Mouse (Mus musculus): Measurements from ENCODE around the gene Ksr2. TPM values are rescaled to one million over a fixed set of nuclear protein-coding genes. Genes with fewer than 3 reads are reported as not detected.

Gene Ksr2
- polyA plus RNA-seq, 1 experiment from 2014 or later = 7.5 TPM

- Histone ChIP-seq H3K27ac (ENCODE audit: low read length) (no peak overlapping the region), H3K9me3 (ENCODE audit: control insufficient read depth, low read length) (no peaks in the 10 kb centered on the region), H3K4me2 (ENCODE audit: low read length) (no peak overlapping the region), H3K4me1 (replicated peaks; ENCODE audit: control insufficient read depth, insufficient read depth, low read length) (peaks cover 7% of the 10 kb centered on the region; the same call in 1 of the 2 replicates), H3K36me3 (ENCODE audit: control insufficient read depth, insufficient read depth) (0 out of 2 replicates have a peak, but pooled peaks cover 4% of the 10 kb centered on the region), H3K4me3 (replicated peaks; ENCODE audit: low read length) (no peak overlapping the region), H3K27me3 (replicated peaks; ENCODE audit: control insufficient read depth, insufficient read depth, low read length) (no peaks in the 10 kb centered on the region), H3K9ac (replicated peaks; ENCODE audit: low read depth, low read length) (no peak overlapping the region)
- 4% methylated on average over 12 of the region's 12 CpGs for WGBS
- ATAC-seq = peak; percentile 65
These were observed 344.1 kb downstream of the Ksr2 start for GRCm38 (mm10) chr5:117757696-117758482.

- no peaks in the 10 kb centered on the region for H3K27me3 ChIP-seq (replicated peaks; ENCODE audit: control insufficient read depth, insufficient read depth, low read length)
- WGBS = 74% methylated on average over 9 of the region's 9 CpGs
- H3K4me3 ChIP-seq (replicated peaks; ENCODE audit: low read length) = no peak overlapping the region
- H3K36me3 ChIP-seq (ENCODE audit: control insufficient read depth, insufficient read depth) = 0 out of 2 replicates have a peak, but pooled peaks cover 4% of the 10 kb centered on the region
- H3K9ac ChIP-seq (replicated peaks; ENCODE audit: low read depth, low read length) = no peak overlapping the region
- no peak overlapping the region for H3K4me2 ChIP-seq (ENCODE audit: low read length)
- no peak overlapping the region for H3K27ac ChIP-seq (ENCODE audit: low read length)
- no peak for ATAC-seq
- H3K9me3 ChIP-seq (ENCODE audit: control insufficient read depth, low read length) = no peaks in the 10 kb centered on the region
- peaks cover 7% of the 10 kb centered on the region; the same call in 1 of the 2 replicates for H3K4me1 ChIP-seq (replicated peaks; ENCODE audit: control insufficient read depth, insufficient read depth, low read length)
These were observed 347.5 kb downstream of the Ksr2 start for GRCm38 (mm10) chr5:117761181-117761832.

GRCm38 (mm10) chr5:117764496-117764895 lies 350.7 kb downstream of the Ksr2 start:
- H3K9ac ChIP-seq (replicated peaks; ENCODE audit: low read depth, low read length) = no peak overlapping the region
- no peaks in the 10 kb centered on the region for H3K4me1 ChIP-seq (replicated peaks; ENCODE audit: control insufficient read depth, insufficient read depth, low read length)
- no peak overlapping the region for H3K4me2 ChIP-seq (ENCODE audit: low read length)
- H3K36me3 ChIP-seq (ENCODE audit: control insufficient read depth, insufficient read depth) = 0 out of 2 replicates have a peak, but pooled peaks cover 4% of the 10 kb centered on the region
- no peak for ATAC-seq
- H3K4me3 ChIP-seq (replicated peaks; ENCODE audit: low read length) = no peak overlapping the region
- H3K27ac ChIP-seq (ENCODE audit: low read length) = no peak overlapping the region
- H3K27me3 ChIP-seq (replicated peaks; ENCODE audit: control insufficient read depth, insufficient read depth, low read length) = no peaks in the 10 kb centered on the region
- no peaks in the 10 kb centered on the region for H3K9me3 ChIP-seq (ENCODE audit: control insufficient read depth, low read length)
- WGBS = 85% methylated on average over 9 of the region's 9 CpGs

GRCm38 (mm10) chr5:117779175-117779574 lies 365.4 kb downstream of the Ksr2 start:
- Histone ChIP-seq H3K36me3 (ENCODE audit: control insufficient read depth, insufficient read depth) (no peaks in the 10 kb centered on the region), H3K4me1 (replicated peaks; ENCODE audit: control insufficient read depth, insufficient read depth, low read length) (no peaks in the 10 kb centered on the region), H3K27me3 (replicated peaks; ENCODE audit: control insufficient read depth, insufficient read depth, low read length) (no peaks in the 10 kb centered on the region), H3K4me2 (ENCODE audit: low read length) (no peak overlapping the region), H3K4me3 (replicated peaks; ENCODE audit: low read length) (no peak overlapping the region), H3K9me3 (ENCODE audit: control insufficient read depth, low read length) (no peaks in the 10 kb centered on the region), H3K27ac (ENCODE audit: low read length) (no peak overlapping the region), H3K9ac (replicated peaks; ENCODE audit: low read depth, low read length) (no peak overlapping the region)
- ATAC-seq = no peak
- 58% methylated on average over 11 of the region's 11 CpGs for WGBS

- Histone ChIP-seq H3K4me1 (replicated peaks; ENCODE audit: control insufficient read depth, insufficient read depth, low read length) (no peaks in the 10 kb centered on the region), H3K27ac (ENCODE audit: low read length) (no peak within 1 kb of the TSS), H3K27me3 (replicated peaks; ENCODE audit: control insufficient read depth, insufficient read depth, low read length) (no peaks in the 10 kb centered on the region), H3K9ac (replicated peaks; ENCODE audit: low read depth, low read length) (no peak within 1 kb of the TSS), H3K36me3 (ENCODE audit: control insufficient read depth, insufficient read depth) (no peaks in the 10 kb centered on the region), H3K4me2 (ENCODE audit: low read length) (no peak within 1 kb of the TSS), H3K9me3 (ENCODE audit: control insufficient read depth, low read length) (no peaks in the 10 kb centered on the region), H3K4me3 (replicated peaks; ENCODE audit: low read length) (no peak within 1 kb of the TSS)
- ATAC-seq = no peak
- 17% methylated on average over 10 of the region's 10 CpGs for WGBS
These were observed 366.9 kb downstream of the Ksr2 start, which contains the start of gene Nos1 for GRCm38 (mm10) chr5:117780681-117781080. Gene Nos1 (plus strand): TSS chr5:117781032.

- Histone ChIP-seq H3K27ac (ENCODE audit: low read length) (no peak overlapping the region), H3K4me2 (ENCODE audit: low read length) (no peak overlapping the region), H3K4me3 (replicated peaks; ENCODE audit: low read length) (no peak overlapping the region), H3K27me3 (replicated peaks; ENCODE audit: control insufficient read depth, insufficient read depth, low read length) (no peaks in the 10 kb centered on the region), H3K36me3 (ENCODE audit: control insufficient read depth, insufficient read depth) (no peaks in the 10 kb centered on the region), H3K9ac (replicated peaks; ENCODE audit: low read depth, low read length) (no peak overlapping the region), H3K9me3 (ENCODE audit: control insufficient read depth, low read length) (no peaks in the 10 kb centered on the region), H3K4me1 (replicated peaks; ENCODE audit: control insufficient read depth, insufficient read depth, low read length) (no peaks in the 10 kb centered on the region)
- 60% methylated on average over 6 of the region's 6 CpGs for WGBS
- no peak for ATAC-seq
These were observed 367.4 kb downstream of the Ksr2 start for GRCm38 (mm10) chr5:117781178-117781577.

- no peaks in the 10 kb centered on the region for H3K4me1 ChIP-seq (replicated peaks; ENCODE audit: control insufficient read depth, insufficient read depth, low read length)
- no peak overlapping the region for H3K27ac ChIP-seq (ENCODE audit: low read length)
- H3K9ac ChIP-seq (replicated peaks; ENCODE audit: low read depth, low read length) = no peak overlapping the region
- no peaks in the 10 kb centered on the region for H3K9me3 ChIP-seq (ENCODE audit: control insufficient read depth, low read length)
- H3K4me2 ChIP-seq (ENCODE audit: low read length) = no peak overlapping the region
- no peak overlapping the region for H3K4me3 ChIP-seq (replicated peaks; ENCODE audit: low read length)
- no peak for ATAC-seq
- no peaks in the 10 kb centered on the region for H3K27me3 ChIP-seq (replicated peaks; ENCODE audit: control insufficient read depth, insufficient read depth, low read length)
- WGBS = 83% methylated on average over 6 of the region's 6 CpGs
- no peaks in the 10 kb centered on the region for H3K36me3 ChIP-seq (ENCODE audit: control insufficient read depth, insufficient read depth)
These were observed 376.3 kb downstream of the Ksr2 start for GRCm38 (mm10) chr5:117790071-117790470.

GRCm38 (mm10) chr5:117791875-117792274 lies 378.1 kb downstream of the Ksr2 start:
- Histone ChIP-seq H3K4me3 (replicated peaks; ENCODE audit: low read length) (no peak overlapping the region), H3K9me3 (ENCODE audit: control insufficient read depth, low read length) (no peaks in the 10 kb centered on the region), H3K36me3 (ENCODE audit: control insufficient read depth, insufficient read depth) (no peaks in the 10 kb centered on the region), H3K27me3 (replicated peaks; ENCODE audit: control insufficient read depth, insufficient read depth, low read length) (no peaks in the 10 kb centered on the region), H3K4me2 (ENCODE audit: low read length) (no peak overlapping the region), H3K4me1 (replicated peaks; ENCODE audit: control insufficient read depth, insufficient read depth, low read length) (no peaks in the 10 kb centered on the region), H3K27ac (ENCODE audit: low read length) (no peak overlapping the region), H3K9ac (replicated peaks; ENCODE audit: low read depth, low read length) (no peak overlapping the region)
- WGBS = 72% methylated on average over 14 of the region's 14 CpGs
- ATAC-seq = no peak

- Histone ChIP-seq H3K4me1 (replicated peaks; ENCODE audit: control insufficient read depth, insufficient read depth, low read length) (no peaks in the 10 kb centered on the region), H3K36me3 (ENCODE audit: control insufficient read depth, insufficient read depth) (no peaks in the 10 kb centered on the region), H3K27ac (ENCODE audit: low read length) (no peak overlapping the region), H3K4me2 (ENCODE audit: low read length) (no peak overlapping the region), H3K4me3 (replicated peaks; ENCODE audit: low read length) (no peak overlapping the region), H3K9ac (replicated peaks; ENCODE audit: low read depth, low read length) (no peak overlapping the region), H3K9me3 (ENCODE audit: control insufficient read depth, low read length) (no peaks in the 10 kb centered on the region), H3K27me3 (replicated peaks; ENCODE audit: control insufficient read depth, insufficient read depth, low read length) (no peaks in the 10 kb centered on the region)
- WGBS = 77% methylated on average over 9 of the region's 9 CpGs
- no peak for ATAC-seq
These were observed 387.0 kb downstream of the Ksr2 start for GRCm38 (mm10) chr5:117800849-117801248.

Data from forebrain, embryonic 16.5 days (tissue).